Mouse (Mus musculus): ENCODE data around the gene Mob3a. TPM values are rescaled to one million over a fixed set of nuclear protein-coding genes. Genes with fewer than 3 reads are reported as not detected.
A peak's percentile ranks its signal among the peaks of the same experiment; 100 is the strongest.
"Not testable (repeated sequence)": the region's sequence is repeated elsewhere in the genome, so short reads cannot be mapped to it uniquely, and the experiment has no call there.

Mob3a gene
- polyA plus RNA-seq, 1 experiment from 2014 or later = 60.3 TPM

DNA sequence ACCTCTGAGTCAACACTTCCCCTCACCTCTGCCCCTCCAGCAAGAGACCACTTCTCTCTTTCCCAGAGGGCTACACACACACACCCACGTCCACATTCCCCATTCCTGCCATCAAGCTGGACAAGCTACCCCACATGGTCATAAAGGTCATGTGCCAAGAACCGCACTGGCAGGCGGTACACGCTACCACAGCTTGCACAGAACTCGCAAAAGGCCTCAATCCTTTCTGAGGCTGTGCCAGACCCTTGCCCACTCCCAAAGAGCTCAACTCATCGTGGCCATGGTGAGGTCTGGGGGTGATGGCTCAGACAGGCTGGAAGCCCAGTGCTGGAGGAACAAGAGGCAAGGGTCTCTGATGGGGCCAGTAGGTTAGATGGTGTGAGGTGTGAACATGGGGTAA, 46.9 kb downstream of the Mob3a start:
- Histone ChIP-seq H3K27ac (ENCODE audit: low read depth, low read length) (no peak overlapping the region), H3K9me3 (ENCODE audit: control insufficient read depth, low read length) (no peaks in the 10 kb centered on the region), H3K4me3 (ENCODE audit: low read depth, low read length) (no peak overlapping the region), H3K9ac (ENCODE audit: low read length) (no peak overlapping the region), H3K36me3 (ENCODE audit: control insufficient read depth, insufficient read depth, low read length) (no peaks in the 10 kb centered on the region), H3K4me1 (ENCODE audit: control insufficient read depth, insufficient read depth, low read length) (peaks cover 8% of the 10 kb centered on the region), H3K4me2 (ENCODE audit: low read depth) (peak overlapping the region; percentile 92), H3K27me3 (ENCODE audit: control insufficient read depth, insufficient read depth, low read length) (no peaks in the 10 kb centered on the region)
- WGBS = 87% methylated on average over 6 of the region's 6 CpGs
- no peak for ATAC-seq (ENCODE audit: insufficient read depth, low FRiP score, low TSS enrichment)
- no peak for DNase-seq (ENCODE audit: low spot score)

DNA sequence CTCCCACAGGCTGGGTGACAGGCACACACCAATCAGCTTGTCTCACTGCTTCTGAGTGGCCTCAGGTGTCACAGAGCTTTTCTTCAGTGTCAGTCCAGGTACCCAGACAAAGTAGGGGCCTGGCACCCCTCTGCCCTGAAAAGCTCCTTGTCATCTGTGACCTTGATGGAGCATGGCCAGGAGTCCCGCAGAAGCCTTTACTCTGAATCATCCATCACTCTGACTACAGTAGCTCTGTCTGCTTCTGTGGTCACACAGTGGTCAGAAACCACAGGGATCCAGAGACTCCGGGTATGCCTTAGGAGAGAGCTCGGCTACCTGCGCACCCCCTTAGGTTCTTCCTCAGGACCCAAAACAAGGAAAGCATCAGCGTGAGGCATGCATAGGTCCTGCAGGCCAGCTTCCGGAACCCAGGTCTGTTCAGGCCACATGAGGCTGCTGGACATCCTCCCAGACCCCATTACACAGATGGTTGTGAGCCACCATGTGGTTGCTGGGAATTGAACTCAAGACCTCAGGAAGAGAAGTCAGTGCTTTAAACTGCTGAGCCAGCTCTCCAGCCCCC, 48.5 kb downstream of the Mob3a start:
- DNase-seq (ENCODE audit: low spot score) (no peak), ATAC-seq (ENCODE audit: insufficient read depth, low FRiP score, low TSS enrichment) (no peak)
- no peak overlapping the region for H3K4me2 ChIP-seq (ENCODE audit: low read depth)
- no peaks in the 10 kb centered on the region for H3K36me3 ChIP-seq (ENCODE audit: control insufficient read depth, insufficient read depth, low read length)
- H3K4me1 ChIP-seq (ENCODE audit: control insufficient read depth, insufficient read depth, low read length) = peaks cover 11% of the 10 kb centered on the region
- H3K27me3 ChIP-seq (ENCODE audit: control insufficient read depth, insufficient read depth, low read length) = no peaks in the 10 kb centered on the region
- H3K27ac ChIP-seq (ENCODE audit: low read depth, low read length) = no peak overlapping the region
- H3K4me3 ChIP-seq (ENCODE audit: low read depth, low read length) = no peak overlapping the region
- H3K9ac ChIP-seq (ENCODE audit: low read length) = no peak overlapping the region
- no peaks in the 10 kb centered on the region for H3K9me3 ChIP-seq (ENCODE audit: control insufficient read depth, low read length)
- WGBS = 85% methylated on average over 6 of the region's 6 CpGs

DNA sequence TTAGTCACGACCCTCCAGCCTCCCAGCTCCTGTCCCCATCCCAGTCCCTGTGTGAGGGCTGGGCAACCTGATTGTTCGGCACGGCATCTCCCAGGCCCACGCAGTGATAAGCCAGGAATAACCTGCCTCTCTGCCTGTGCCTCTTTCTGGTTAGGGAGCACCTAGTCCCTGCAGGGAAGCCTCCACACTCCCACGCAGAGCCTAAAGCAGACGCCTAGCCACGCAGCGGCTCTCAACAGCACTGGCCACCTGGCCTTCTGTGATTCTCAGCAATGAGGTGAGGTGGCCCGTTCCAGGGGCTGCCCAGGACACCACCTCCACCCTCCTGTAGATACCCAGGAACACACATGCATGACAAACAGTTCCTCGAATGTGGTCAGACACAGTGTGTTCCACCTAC, 51.4 kb downstream of the Mob3a start:
- DNase-seq (ENCODE audit: low spot score) = no peak
- H3K4me1 ChIP-seq (ENCODE audit: control insufficient read depth, insufficient read depth, low read length) = peaks cover 8% of the 10 kb centered on the region
- 96% methylated on average over 10 of the region's 10 CpGs for WGBS

DNA sequence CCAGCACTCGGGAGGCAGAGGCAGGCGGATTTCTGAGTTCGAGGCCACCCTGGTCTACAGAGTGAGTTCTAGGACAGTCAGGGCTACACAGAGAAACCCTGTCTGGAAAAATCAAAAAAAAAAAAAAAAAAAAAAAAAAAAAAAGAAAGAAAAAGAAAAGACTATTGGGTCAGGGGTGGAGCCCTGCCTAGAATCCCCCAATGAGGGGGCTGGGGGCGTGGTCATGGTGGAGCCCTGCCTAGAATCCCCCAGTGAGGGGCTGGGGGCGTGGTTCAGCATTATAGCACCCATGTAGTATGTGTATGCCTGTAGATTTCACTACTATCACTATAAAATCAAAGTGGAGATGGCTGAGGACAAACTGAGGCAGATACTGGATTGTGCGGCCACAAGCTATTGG, 51.9 kb downstream of the Mob3a start:
- DNase-seq (ENCODE audit: low spot score); H3K4me3 ChIP-seq (ENCODE audit: low read depth, low read length); ATAC-seq (ENCODE audit: insufficient read depth, low FRiP score, low TSS enrichment); H3K4me2 ChIP-seq (ENCODE audit: low read depth); H3K36me3 ChIP-seq (ENCODE audit: control insufficient read depth, insufficient read depth, low read length); H3K9me3 ChIP-seq (ENCODE audit: control insufficient read depth, low read length); H3K27me3 ChIP-seq (ENCODE audit: control insufficient read depth, insufficient read depth, low read length); H3K4me1 ChIP-seq (ENCODE audit: control insufficient read depth, insufficient read depth, low read length); H3K9ac ChIP-seq (ENCODE audit: low read length); H3K27ac ChIP-seq (ENCODE audit: low read depth, low read length): not testable (repeated sequence)
- 91% methylated on average over 6 of the region's 6 CpGs for WGBS

More for the DNA sequence above, 51.4 kb downstream of the Mob3a start:
- Histone ChIP-seq H3K9me3 (ENCODE audit: control insufficient read depth, low read length) (no peaks in the 10 kb centered on the region), H3K27me3 (ENCODE audit: control insufficient read depth, insufficient read depth, low read length) (no peaks in the 10 kb centered on the region), H3K4me2 (ENCODE audit: low read depth) (no peak overlapping the region), H3K4me3 (ENCODE audit: low read depth, low read length) (no peak overlapping the region), H3K27ac (ENCODE audit: low read depth, low read length) (no peak overlapping the region), H3K9ac (ENCODE audit: low read length) (no peak overlapping the region), H3K36me3 (ENCODE audit: control insufficient read depth, insufficient read depth, low read length) (peaks cover 3% of the 10 kb centered on the region)
- ATAC-seq (ENCODE audit: insufficient read depth, low FRiP score, low TSS enrichment) = no peak

DNA sequence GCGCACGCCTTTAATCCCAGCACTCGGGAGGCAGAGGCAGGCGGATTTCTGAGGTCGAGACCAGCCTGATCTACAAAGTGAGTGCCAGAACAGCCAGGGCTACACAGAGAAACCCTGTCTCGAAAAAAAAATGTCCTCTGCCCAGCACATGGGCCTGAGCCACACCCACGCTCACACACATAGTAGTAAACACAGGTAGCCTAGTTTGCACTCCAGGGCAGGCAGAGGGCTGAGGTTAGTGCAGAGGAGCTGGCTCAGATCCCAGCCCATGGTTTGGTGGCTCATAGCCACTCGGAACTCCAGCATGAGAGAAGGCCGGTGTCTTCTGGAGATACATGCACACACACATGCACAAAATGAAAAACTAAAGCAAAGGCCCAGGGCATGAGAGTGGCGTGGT, 54.8 kb downstream of the Mob3a start:
- H3K4me3 ChIP-seq (ENCODE audit: low read depth, low read length) = no peak overlapping the region
- ATAC-seq (ENCODE audit: insufficient read depth, low FRiP score, low TSS enrichment) (no peak), DNase-seq (ENCODE audit: low spot score) (no peak)
- H3K4me2 ChIP-seq (ENCODE audit: low read depth) = no peak overlapping the region
- peaks cover 19% of the 10 kb centered on the region for H3K36me3 ChIP-seq (ENCODE audit: control insufficient read depth, insufficient read depth, low read length)
- H3K27ac ChIP-seq (ENCODE audit: low read depth, low read length) = no peak overlapping the region
- no peaks in the 10 kb centered on the region for H3K9me3 ChIP-seq (ENCODE audit: control insufficient read depth, low read length)
- WGBS = 97% methylated on average over 10 of the region's 10 CpGs
- no peak overlapping the region for H3K9ac ChIP-seq (ENCODE audit: low read length)
- 0 out of 2 replicates have a peak, but pooled peaks cover 3% of the 10 kb centered on the region for H3K4me1 ChIP-seq (ENCODE audit: control insufficient read depth, insufficient read depth, low read length)
- H3K27me3 ChIP-seq (ENCODE audit: control insufficient read depth, insufficient read depth, low read length) = no peaks in the 10 kb centered on the region

DNA sequence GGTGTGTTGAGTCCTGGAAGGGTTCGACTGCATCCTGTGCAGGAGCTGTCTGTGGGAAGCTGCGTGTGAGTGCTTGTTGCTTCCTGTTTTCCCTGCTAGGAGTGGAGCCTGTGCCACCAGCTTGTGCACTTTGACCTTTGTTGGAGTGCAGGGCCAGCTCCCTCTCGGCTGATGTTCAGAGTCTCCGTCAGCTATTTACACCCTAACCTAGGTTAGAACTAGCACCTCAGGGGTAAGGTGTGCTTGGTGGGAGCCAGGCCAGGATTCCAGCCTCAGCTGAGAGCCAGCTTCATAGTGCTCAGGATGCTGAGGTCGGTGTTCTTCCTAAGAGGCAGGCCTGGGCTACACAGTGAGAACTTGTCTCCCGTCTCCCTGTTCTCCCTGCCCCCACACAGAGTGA, 66.4 kb downstream of the Mob3a start:
- Histone ChIP-seq H3K4me2 (ENCODE audit: low read depth) (no peak overlapping the region), H3K36me3 (ENCODE audit: control insufficient read depth, insufficient read depth, low read length) (peaks cover 40% of the 10 kb centered on the region), H3K9me3 (ENCODE audit: control insufficient read depth, low read length) (no peaks in the 10 kb centered on the region), H3K4me1 (ENCODE audit: control insufficient read depth, insufficient read depth, low read length) (no peaks in the 10 kb centered on the region), H3K27ac (ENCODE audit: low read depth, low read length) (no peak overlapping the region), H3K4me3 (ENCODE audit: low read depth, low read length) (no peak overlapping the region), H3K9ac (ENCODE audit: low read length) (no peak overlapping the region), H3K27me3 (ENCODE audit: control insufficient read depth, insufficient read depth, low read length) (no peaks in the 10 kb centered on the region)
- 86% methylated on average over 6 of the region's 6 CpGs for WGBS
- ATAC-seq (ENCODE audit: insufficient read depth, low FRiP score, low TSS enrichment) = no peak
- no peak for DNase-seq (ENCODE audit: low spot score)

Other genes starting within 250 kb of the Mob3a start
- gene Onecut3, start 207.1 kb downstream of the Mob3a start, polyA plus RNA-seq (2014; fragmentation: Nextera tagmentation; extraction: Ambion mirVana) = 1.3 and 1.4 TPM in 2 replicates
- 0.84 and 0.96 TPM in 2 replicates for gene Atp8b3, start 162.9 kb downstream of the Mob3a start, polyA plus RNA-seq (2014; fragmentation: Nextera tagmentation; extraction: Ambion mirVana)
- 30.7 and 31.4 TPM in 2 replicates for gene Rexo1, start 140.4 kb downstream of the Mob3a start, polyA plus RNA-seq (2014; fragmentation: Nextera tagmentation; extraction: Ambion mirVana)
- gene Klf16, start 124.7 kb downstream of the Mob3a start, polyA plus RNA-seq (2014; fragmentation: Nextera tagmentation; extraction: Ambion mirVana) = 4.5 and 5.5 TPM in 2 replicates
- 119 and 120 TPM in 2 replicates for gene Abhd17a, start 111.6 kb downstream of the Mob3a start, polyA plus RNA-seq (2014; fragmentation: Nextera tagmentation; extraction: Ambion mirVana)
- gene Scamp4, start 99.1 kb downstream of the Mob3a start, polyA plus RNA-seq (2014; fragmentation: Nextera tagmentation; extraction: Ambion mirVana) = 72.1 and 77.7 TPM in 2 replicates
- gene Adat3, start 99.1 kb downstream of the Mob3a start, polyA plus RNA-seq (2014; fragmentation: Nextera tagmentation; extraction: Ambion mirVana) = 8.0 and 10.9 TPM in 2 replicates
- 2.4 and 3.1 TPM in 2 replicates for gene Gm49322, start 96.0 kb downstream of the Mob3a start, polyA plus RNA-seq (2014; fragmentation: Nextera tagmentation; extraction: Ambion mirVana)
- gene Csnk1g2, start 79.1 kb downstream of the Mob3a start, polyA plus RNA-seq (2014; fragmentation: Nextera tagmentation; extraction: Ambion mirVana) = 117 TPM in 2 replicates
- 71.1 and 78.8 TPM in 2 replicates for gene Btbd2, start 44.9 kb downstream of the Mob3a start, polyA plus RNA-seq (2014; fragmentation: Nextera tagmentation; extraction: Ambion mirVana)
- 79.5 and 85.5 TPM in 2 replicates for gene Mknk2, start 23.9 kb downstream of the Mob3a start, polyA plus RNA-seq (2014; fragmentation: Nextera tagmentation; extraction: Ambion mirVana)
- 10.6 and 11.5 TPM in 2 replicates for gene Izumo4, start 207 bp upstream of the Mob3a start, polyA plus RNA-seq (2014; fragmentation: Nextera tagmentation; extraction: Ambion mirVana)
- gene Ap3d1, start 40.3 kb upstream of the Mob3a start, polyA plus RNA-seq (2014; fragmentation: Nextera tagmentation; extraction: Ambion mirVana) = 69.3 and 79.1 TPM in 2 replicates
- gene Dot1l, start 53.2 kb upstream of the Mob3a start, polyA plus RNA-seq (2014; fragmentation: Nextera tagmentation; extraction: Ambion mirVana) = 23.9 and 24.3 TPM in 2 replicates
- 96.6 and 101 TPM in 2 replicates for gene Sf3a2, start 96.2 kb upstream of the Mob3a start, polyA plus RNA-seq (2014; fragmentation: Nextera tagmentation; extraction: Ambion mirVana)
- 150 and 153 TPM in 2 replicates for gene Plekhj1, start 96.6 kb upstream of the Mob3a start, polyA plus RNA-seq (2014; fragmentation: Nextera tagmentation; extraction: Ambion mirVana)
- not detected in 2 replicates for gene Amh, start 103.3 kb upstream of the Mob3a start, polyA plus RNA-seq (2014; fragmentation: Nextera tagmentation; extraction: Ambion mirVana)
- 1.6 and 1.9 TPM in 2 replicates for gene Jsrp1, start 111.5 kb upstream of the Mob3a start, polyA plus RNA-seq (2014; fragmentation: Nextera tagmentation; extraction: Ambion mirVana)
- 1,810 and 1,847 TPM in 2 replicates for gene Oaz1, start 124.7 kb upstream of the Mob3a start, polyA plus RNA-seq (2014; fragmentation: Nextera tagmentation; extraction: Ambion mirVana)
- 0.40 and 0.66 TPM in 2 replicates for gene Lingo3, start 142.1 kb upstream of the Mob3a start, polyA plus RNA-seq (2014; fragmentation: Nextera tagmentation; extraction: Ambion mirVana)
- 305 and 307 TPM in 2 replicates for gene Lsm7, start 153.2 kb upstream of the Mob3a start, polyA plus RNA-seq (2014; fragmentation: Nextera tagmentation; extraction: Ambion mirVana)
- gene Sppl2b, start 153.3 kb upstream of the Mob3a start, polyA plus RNA-seq (2014; fragmentation: Nextera tagmentation; extraction: Ambion mirVana) = 31.2 and 34.2 TPM in 2 replicates
- 0.08 and 0.11 TPM in 2 replicates for gene Tmprss9, start 169.9 kb upstream of the Mob3a start, polyA plus RNA-seq (2014; fragmentation: Nextera tagmentation; extraction: Ambion mirVana)
- 312 and 323 TPM in 2 replicates for gene Timm13, start 199.0 kb upstream of the Mob3a start, polyA plus RNA-seq (2014; fragmentation: Nextera tagmentation; extraction: Ambion mirVana)
- 23.0 and 27.9 TPM in 2 replicates for gene Lmnb2, start 216.3 kb upstream of the Mob3a start, polyA plus RNA-seq (2014; fragmentation: Nextera tagmentation; extraction: Ambion mirVana)
- gene Gadd45b, start 228.1 kb upstream of the Mob3a start, polyA plus RNA-seq (2014; fragmentation: Nextera tagmentation; extraction: Ambion mirVana) = 7.9 and 8.5 TPM in 2 replicates